Mouse (Mus musculus): ENCODE data around the gene Selenof.

- no peak for TF ChIP-seq CTCF (IDR thresholded peaks at IDR 0.05 in 2 of 3, conservative IDR thresholded peaks at IDR 0.05 in 1 of 3; ENCODE audit: control insufficient read depth in 1 of 3, insufficient read depth in 1 of 3, low read depth in 2 of 3, low read length in 3 of 3, poor library complexity in 1 of 3, severe bottlenecking in 1 of 3)
- no peak for TF ChIP-seq RCOR1 (IDR thresholded peaks at IDR 0.05; ENCODE audit: low read depth, low read length)
- no peak for TF ChIP-seq SMC3 (IDR thresholded peaks at IDR 0.05; ENCODE audit: low read depth, low read length)
- TF ChIP-seq UBTF (IDR thresholded peaks at IDR 0.05; ENCODE audit: borderline replicate concordance, insufficient read depth, low read depth, low read length): no peak
- no peak for TF ChIP-seq MYC (IDR thresholded peaks at IDR 0.05; ENCODE audit: low read depth, low read length)
- no peak for TF ChIP-seq MAZ (IDR thresholded peaks at IDR 0.05; ENCODE audit: low read depth, low read length)
- no peak for TF ChIP-seq USF1 (IDR thresholded peaks at IDR 0.05; ENCODE audit: low read depth, low read length)
These were observed 18.7 kb upstream of the Selenof start for GRCm38 (mm10) chr3:144551416-144551815.

Measured in MEL (cell line).